Mouse (Mus musculus) megakaryocyte progenitor cell, adult 5-6 weeks (primary cell): ENCODE results near the gene Tm4sf20. TPM values are rescaled to one million over a fixed set of nuclear protein-coding genes. Genes with fewer than 3 reads are reported as not detected.

Source experiments
- ATAC-seq: replicated peaks from 2 replicates; pipeline ENCODE4 v1.8.0; 2016; ENCODE audit warnings: mild to moderate bottlenecking, moderate TSS enrichment, inconsistent platforms; ENCODE audit not compliant: poor library complexity
- total RNA-seq, 2 experiments: library from RNA; stranded (forward) in 1 of 2; stranded (reverse) in 1 of 2; fragments of 157-497, 149-512 nt in 1 of 2; fragments of 200-1000 nt in 1 of 2; gene quantifications; 2 replicates each; pipeline versions ENCODE4 v1.2.3 to v1.2.4; 2015 to 2017

Gene Tm4sf20
- total RNA-seq, 2 experiments from 2014 or later, result not detected

- ATAC-seq, result no peak
Measured at GRCm38 (mm10) chr1:82717816-82718512, 50.3 kb downstream of the Tm4sf20 start.

Other genes with a start within 250 kb of the Tm4sf20 start
- not detected in 2 replicates for gene Col4a4, start 181.6 kb downstream of the Tm4sf20 start, total RNA-seq (2015)
- gene Col4a4, start 181.6 kb downstream of the Tm4sf20 start, total RNA-seq (2017), result 0.03 and 0.04 TPM in 2 replicates
- gene Col4a3, start 181.5 kb downstream of the Tm4sf20 start, total RNA-seq (2015), result not detected in 2 replicates
- not detected in 2 replicates for gene Col4a3, start 181.5 kb downstream of the Tm4sf20 start, total RNA-seq (2017)
- 118 and 129 TPM in 2 replicates for gene Mff, start 43.6 kb downstream of the Tm4sf20 start, total RNA-seq (2015)
- 65.0 and 106 TPM in 2 replicates for gene Mff, start 43.6 kb downstream of the Tm4sf20 start, total RNA-seq (2017)
- not detected in 2 replicates for gene Gm47791, start 2.8 kb upstream of the Tm4sf20 start, total RNA-seq (2015)
- gene Gm47791, start 2.8 kb upstream of the Tm4sf20 start, total RNA-seq (2017), result not detected in 2 replicates
- gene Agfg1, start 71.0 kb upstream of the Tm4sf20 start, total RNA-seq (2015), result 43.1 and 48.3 TPM in 2 replicates
- gene Agfg1, start 71.0 kb upstream of the Tm4sf20 start, total RNA-seq (2017), result 31.5 and 36.2 TPM in 2 replicates
- not detected in 2 replicates for gene A030005L19Rik, start 144.9 kb upstream of the Tm4sf20 start, total RNA-seq (2015)
- not detected in 2 replicates for gene A030005L19Rik, start 144.9 kb upstream of the Tm4sf20 start, total RNA-seq (2017)
- gene A030014E15Rik, start 156.5 kb upstream of the Tm4sf20 start, total RNA-seq (2015), result 0.17 TPM in 1 of 2 replicates, not detected in the other
- gene A030014E15Rik, start 156.5 kb upstream of the Tm4sf20 start, total RNA-seq (2017), result not detected in 2 replicates
- not detected in 2 replicates for gene Gm6217, start 162.9 kb upstream of the Tm4sf20 start, total RNA-seq (2015)
- gene Gm6217, start 162.9 kb upstream of the Tm4sf20 start, total RNA-seq (2017), result not detected in 2 replicates
- gene A030003K21Rik, start 174.9 kb upstream of the Tm4sf20 start, total RNA-seq (2015), result not detected in 2 replicates
- not detected in 2 replicates for gene A030003K21Rik, start 174.9 kb upstream of the Tm4sf20 start, total RNA-seq (2017)
- gene Gm7544, start 187.6 kb upstream of the Tm4sf20 start, total RNA-seq (2015), result not detected in 2 replicates
- gene Gm7544, start 187.6 kb upstream of the Tm4sf20 start, total RNA-seq (2017), result not detected in 2 replicates
- gene Gm47955, start 191.8 kb upstream of the Tm4sf20 start, total RNA-seq (2015), result not detected in 2 replicates
- not detected in 2 replicates for gene Gm47955, start 191.8 kb upstream of the Tm4sf20 start, total RNA-seq (2017)
- gene Gm47959, start 232.1 kb upstream of the Tm4sf20 start, total RNA-seq (2015), result not detected in 2 replicates
- not detected in 2 replicates for gene Gm47959, start 232.1 kb upstream of the Tm4sf20 start, total RNA-seq (2017)